8 mouse cellular contexts compared by ENCODE assay signal in the genomic region with DNA sequence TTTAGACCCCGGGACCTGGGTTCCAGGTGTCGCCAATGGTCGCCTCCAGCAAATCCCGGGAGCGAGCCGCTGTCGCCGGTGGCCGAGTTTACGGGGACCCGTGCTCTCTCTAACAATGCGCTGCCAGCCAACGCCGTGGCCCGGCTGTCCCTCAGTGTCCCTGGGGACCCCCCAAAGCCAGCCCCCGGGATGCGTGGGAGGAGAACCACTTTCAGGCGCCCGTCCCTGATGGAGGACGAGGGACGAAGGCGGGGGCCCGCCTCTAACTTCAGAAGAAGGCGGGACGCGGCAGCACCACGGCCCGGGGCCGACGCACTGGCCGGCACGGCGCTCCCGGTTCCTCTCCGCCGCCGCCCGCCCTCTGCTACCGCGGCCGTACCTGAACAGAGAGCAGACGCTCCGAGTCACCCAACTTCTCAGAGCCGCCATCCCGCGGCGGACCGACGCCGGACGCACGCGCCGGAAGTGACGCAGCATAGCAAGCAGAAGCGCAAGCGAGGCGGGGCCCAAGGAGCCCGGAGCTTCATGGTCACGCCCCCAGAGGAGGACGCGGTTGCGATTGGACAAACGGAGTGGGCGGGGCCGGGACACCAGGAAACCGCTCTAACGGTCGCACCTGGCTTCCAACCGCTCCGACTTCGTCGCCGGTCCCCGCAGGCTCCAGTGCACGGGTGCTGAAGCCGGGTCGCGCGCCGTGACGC. TPM values are rescaled to one million over a fixed set of nuclear protein-coding genes. Genes with fewer than 3 reads are reported as not detected.
A peak's percentile ranks its signal among the peaks of the same experiment; 100 is the strongest.
DNase-seq lines count a peak whose midpoint lies in the region; ATAC-seq and TF ChIP-seq lines count a peak whose summit lies in the region.

A gene (minus strand): TSS at position 485 of the 701 bp plus-strand sequence.

- H3K9ac ChIP-seq in embryonic facial prominence, embryonic 13.5 days = peak within 1 kb of the TSS; percentile 87
- H3K9ac ChIP-seq in limb, embryonic 12.5 days (replicated peaks) = peak within 1 kb of the TSS; percentile 82
- H3K9ac ChIP-seq in midbrain, embryonic 15.5 days = peak within 1 kb of the TSS; percentile 57

- no peak for TF ChIP-seq CTCF in kidney, adult 2 months (conservative IDR thresholded peaks at IDR 0.05; ENCODE audit: insufficient read depth, insufficient read length, low read depth, low read length)
- no peak for TF ChIP-seq CTCF in spleen, adult 2 months (IDR thresholded peaks at IDR 0.05; ENCODE audit: extremely low read depth, insufficient read depth, insufficient read length, insufficient replicate concordance)

- H3K36me3 ChIP-seq in embryonic facial prominence, embryonic 13.5 days = peaks cover 21% of the 10 kb centered on the region
- H3K36me3 ChIP-seq in kidney, adult 2 months (ENCODE audit: control insufficient read depth, insufficient read depth, low read length) = no peaks in the 10 kb centered on the region
- peaks cover 24% of the 10 kb centered on the region for H3K36me3 ChIP-seq in limb, embryonic 12.5 days
- H3K36me3 ChIP-seq in midbrain, embryonic 15.5 days (replicated peaks) = peaks cover 3% of the 10 kb centered on the region; the same call in 1 of the 2 replicates
- peaks cover 3% of the 10 kb centered on the region for H3K36me3 ChIP-seq in spleen, adult 2 months (ENCODE audit: control insufficient read depth, insufficient read depth, low read length)

- DNase-seq in 3134 (ENCODE audit: extremely low read depth, insufficient read length, low spot score) = peak; percentile 97
- peak; percentile 99 for DNase-seq in adrenal gland, postnatal 36 days
- DNase-seq in heart, adult 18-20 months = peak; percentile 99
- peak; percentile 99 for DNase-seq in kidney, adult 2 months
- peak; percentile 98 to 99 for DNase-seq in spleen, adult 2 months (ENCODE audit: low read depth in 1 of 2, low spot score in 2 of 2)

- under 1% methylated on average over 80 of the region's 82 CpGs for WGBS in embryonic facial prominence, embryonic 13.5 days
- WGBS in kidney, adult 2 months = under 1% methylated on average over 82 of the region's 82 CpGs
- WGBS in limb, embryonic 12.5 days = under 1% methylated on average over 82 of the region's 82 CpGs
- WGBS in midbrain, embryonic 15.5 days = under 1% methylated on average over 82 of the region's 82 CpGs
- WGBS in spleen, adult 2 months = under 1% methylated on average over 82 of the region's 82 CpGs

- no peaks in the 10 kb centered on the region for H3K9me3 ChIP-seq in embryonic facial prominence, embryonic 13.5 days
- H3K9me3 ChIP-seq in limb, embryonic 12.5 days = no peaks in the 10 kb centered on the region
- H3K9me3 ChIP-seq in midbrain, embryonic 15.5 days = no peaks in the 10 kb centered on the region

- H3K4me2 ChIP-seq in embryonic facial prominence, embryonic 13.5 days = peak within 1 kb of the TSS; percentile 77
- H3K4me2 ChIP-seq in limb, embryonic 12.5 days = peak within 1 kb of the TSS; percentile 88
- H3K4me2 ChIP-seq in midbrain, embryonic 15.5 days = peak within 1 kb of the TSS; percentile 92

- peak; percentile 86 for TF ChIP-seq POLR2A in kidney, adult 2 months (IDR thresholded peaks at IDR 0.05; ENCODE audit: low read depth, low read length)
- peak; percentile 93 for TF ChIP-seq POLR2A in spleen, adult 2 months (IDR thresholded peaks at IDR 0.05; ENCODE audit: low read depth, low read length)

- peak; percentile 94 for ATAC-seq in embryonic facial prominence, embryonic 13.5 days (ENCODE audit: insufficient number of reproducible peaks, insufficient read depth, low FRiP score, low TSS enrichment, low read depth)
- ATAC-seq in limb, embryonic 12.5 days (ENCODE audit: insufficient number of reproducible peaks, insufficient read depth, low FRiP score, low TSS enrichment, low read depth) = peak; percentile 95
- peak; percentile 98 for ATAC-seq in midbrain, embryonic 15.5 days (replicated peaks)

- H3K27ac ChIP-seq in embryonic facial prominence, embryonic 13.5 days = 0 out of 2 replicates have a peak within 1 kb of the TSS, but pooled peaks have one; percentile 28
- peak within 1 kb of the TSS; percentile 20; the same call in 1 of the 2 replicates for H3K27ac ChIP-seq in kidney, adult 2 months (ENCODE audit: insufficient read depth, low read depth, low read length)
- peak within 1 kb of the TSS; percentile 62; the same call in 1 of the 2 replicates for H3K27ac ChIP-seq in limb, embryonic 12.5 days
- peak within 1 kb of the TSS; percentile 81 for H3K27ac ChIP-seq in midbrain, embryonic 15.5 days
- H3K27ac ChIP-seq in spleen, adult 2 months (ENCODE audit: insufficient read depth, low read length) = peak within 1 kb of the TSS; percentile 79

- peak within 1 kb of the TSS; percentile 89 for H3K4me3 ChIP-seq in embryonic facial prominence, embryonic 13.5 days
- peak within 1 kb of the TSS; percentile 86 for H3K4me3 ChIP-seq in kidney, adult 2 months (ENCODE audit: insufficient read depth, low read depth, low read length)
- peak within 1 kb of the TSS; percentile 92 for H3K4me3 ChIP-seq in limb, embryonic 12.5 days (replicated peaks)
- H3K4me3 ChIP-seq in midbrain, embryonic 15.5 days = peak within 1 kb of the TSS; percentile 62
- peak within 1 kb of the TSS; percentile 98 for H3K4me3 ChIP-seq in spleen, adult 2 months (ENCODE audit: extremely low read depth, insufficient read depth, insufficient read length)

- peaks cover 21% of the 10 kb centered on the region for H3K4me1 ChIP-seq in embryonic facial prominence, embryonic 13.5 days
- H3K4me1 ChIP-seq in kidney, adult 2 months (ENCODE audit: control insufficient read depth, insufficient read depth, low read length) = no peaks in the 10 kb centered on the region
- H3K4me1 ChIP-seq in limb, embryonic 12.5 days (replicated peaks) = peaks cover 35% of the 10 kb centered on the region
- H3K4me1 ChIP-seq in midbrain, embryonic 15.5 days = peaks cover 23% of the 10 kb centered on the region
- peaks cover 4% of the 10 kb centered on the region for H3K4me1 ChIP-seq in spleen, adult 2 months (ENCODE audit: control insufficient read depth, insufficient read depth, insufficient read length)

- no peaks in the 10 kb centered on the region for H3K27me3 ChIP-seq in embryonic facial prominence, embryonic 13.5 days
- no peaks in the 10 kb centered on the region for H3K27me3 ChIP-seq in kidney, adult 2 months (replicated peaks; ENCODE audit: control insufficient read depth, insufficient read depth, low read length)
- no peaks in the 10 kb centered on the region for H3K27me3 ChIP-seq in limb, embryonic 12.5 days
- H3K27me3 ChIP-seq in midbrain, embryonic 15.5 days (replicated peaks) = no peaks in the 10 kb centered on the region
- no peaks in the 10 kb centered on the region for H3K27me3 ChIP-seq in spleen, adult 2 months (ENCODE audit: control insufficient read depth, insufficient read depth, low read length)

RNA-seq across cellular contexts. Expression of the gene that starts here (rescaled TPM):
- 10 to 100 TPM; 75.7 to 76.8 TPM for total RNA-seq in adrenal gland, postnatal 36 days (2021)
- polyA plus RNA-seq in embryonic facial prominence, embryonic 13.5 days (2015; fragmentation: Nextera tagmentation; extraction: Ambion mirVana) = 116 and 125 TPM in 2 replicates
- total RNA-seq in heart, adult 18-20 months (2021) = 10 to 100 TPM; 68.8 to 70.1 TPM
- 64.2 and 68.8 TPM in 2 replicates for polyA plus RNA-seq in kidney, adult 2 months (2012; rRNA removed)
- 112 and 120 TPM in 2 replicates for polyA plus RNA-seq in limb, embryonic 12.5 days (2016; fragmentation: Nextera tagmentation; extraction: Ambion mirVana)
- 110 and 115 TPM in 2 replicates for polyA plus RNA-seq in midbrain, embryonic 15.5 days (2015; fragmentation: Nextera tagmentation; extraction: Ambion mirVana)
- 37.6 and 39.1 TPM in 2 replicates for polyA plus RNA-seq in spleen, adult 2 months (2012; rRNA removed)

Comparison
In these comparisons a context has a peak if more than half of its experiments do, and no peak if none do; other contexts are left out.
1. Peak in every context shown above with its lines: DNase-seq, ATAC-seq, H3K4me3 ChIP-seq and H3K27ac ChIP-seq.
2. H3K27ac ChIP-seq: peak in every context shown above with its lines; median percentile 81 in midbrain, embryonic 15.5 days; 79 in spleen, adult 2 months; 62 in limb, embryonic 12.5 days; 28 in embryonic facial prominence, embryonic 13.5 days; 20 in kidney, adult 2 months.